Mouse (Mus musculus): ENCODE results near the gene Supt20. TPM values are rescaled to one million over a fixed set of nuclear protein-coding genes. Genes with fewer than 3 reads are reported as not detected.
"Not testable (repeated sequence)": the region's sequence is repeated elsewhere in the genome, so short reads cannot be mapped to it uniquely, and the experiment has no call there.

The Supt20 gene
- total RNA-seq, 4 experiments from 2014 or later: 38.4 to 46.3 (median 41.1) TPM

- DNase-seq (ENCODE audit: low spot score in 2 of 2): peak; percentile 54
Measured at GRCm38 (mm10) chr3:54755145-54756041, 62.8 kb downstream of the Supt20 start, which contains the start of gene Smad9. Gene Smad9, plus strand, starts transcription at chr3:54755582.

GRCm38 (mm10) chr3:54756058-54756457, 63.5 kb downstream of the Supt20 start:
- DNase-seq (ENCODE audit: low spot score in 2 of 2): peak in 1 of 2 experiments; percentile 51

GRCm38 (mm10) chr3:54757446-54757845, 64.8 kb downstream of the Supt20 start:
- DNase-seq (ENCODE audit: low spot score in 2 of 2): no peak

GRCm38 (mm10) chr3:54759211-54759610, 66.6 kb downstream of the Supt20 start:
- no peak for DNase-seq (ENCODE audit: low spot score in 2 of 2)

- no peak for DNase-seq (ENCODE audit: low spot score in 2 of 2)
Measured at GRCm38 (mm10) chr3:54760321-54761115, 67.9 kb downstream of the Supt20 start.

GRCm38 (mm10) chr3:54761258-54761657, 68.7 kb downstream of the Supt20 start:
- DNase-seq (ENCODE audit: low spot score in 2 of 2): no peak

- DNase-seq (ENCODE audit: low spot score in 2 of 2): peak in 1 of 2 experiments; percentile 18
Measured at GRCm38 (mm10) chr3:54764418-54764817, 71.8 kb downstream of the Supt20 start.

GRCm38 (mm10) chr3:54765521-54765920, 72.9 kb downstream of the Supt20 start:
- not testable (repeated sequence) for DNase-seq (ENCODE audit: low spot score in 2 of 2)

GRCm38 (mm10) chr3:54766034-54766433, 73.4 kb downstream of the Supt20 start:
- no peak for DNase-seq (ENCODE audit: low spot score in 2 of 2)

- DNase-seq (ENCODE audit: low spot score in 2 of 2): no peak
Measured at GRCm38 (mm10) chr3:54766811-54767210, 74.2 kb downstream of the Supt20 start.

GRCm38 (mm10) chr3:54768592-54768991, 76.0 kb downstream of the Supt20 start:
- no peak for DNase-seq (ENCODE audit: low spot score in 2 of 2)

GRCm38 (mm10) chr3:54769349-54770275, 77.0 kb downstream of the Supt20 start:
- no peak for DNase-seq (ENCODE audit: low spot score in 2 of 2)

GRCm38 (mm10) chr3:54773613-54774012, 81.0 kb downstream of the Supt20 start:
- no peak for DNase-seq (ENCODE audit: low spot score in 2 of 2)

GRCm38 (mm10) chr3:54775989-54776631, 83.5 kb downstream of the Supt20 start:
- no peak for DNase-seq (ENCODE audit: low spot score in 2 of 2)

Other genes with a start within 250 kb of the Supt20 start
- gene Gm21958, start 21.5 kb downstream of the Supt20 start, total RNA-seq (2022): not detected
- 10 to 100 TPM; 31.9 to 36.9 (median 34.7) TPM for gene Exosc8, start 42.6 kb downstream of the Supt20 start, total RNA-seq (2022)
- gene Alg5, start 42.7 kb downstream of the Supt20 start, total RNA-seq (2022): 10 to 100 TPM; 13.7 to 23.2 (median 20.4) TPM
- 10 to 100 TPM; 11.0 to 12.5 (median 11.6) TPM for gene Smad9, start 62.8 kb downstream of the Supt20 start, total RNA-seq (2022)
- 10 to 100 TPM; 35.3 to 57.7 (median 46.8) TPM for gene Rfxap, start 115.0 kb downstream of the Supt20 start, total RNA-seq (2022)
- gene Sertm1, start 223.1 kb downstream of the Supt20 start, total RNA-seq (2022): 10 to 100 TPM; 22.8 to 25.4 (median 23.5) TPM

Data from left cerebral cortex, adult 8-10 months (tissue).